Mouse (Mus musculus): Measurements from ENCODE around the gene Gm48551.

DNA sequence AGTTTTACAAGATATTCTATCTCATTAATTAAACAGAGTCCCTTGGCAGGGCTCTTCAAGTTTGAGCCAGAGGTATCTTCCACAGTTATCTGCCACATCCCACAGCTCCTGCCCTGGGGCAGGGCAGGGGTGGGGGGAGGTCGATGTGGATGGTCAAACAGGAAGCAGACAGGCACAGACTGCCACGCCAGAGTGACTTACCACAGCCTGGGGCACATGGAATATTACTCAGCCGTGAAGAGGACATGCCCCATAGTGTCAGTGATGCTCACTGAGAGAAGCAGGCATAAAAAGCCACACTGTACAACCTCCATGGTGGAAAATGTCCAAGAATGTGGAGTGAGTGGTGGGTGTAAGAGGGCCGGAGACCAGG, 39.1 kb upstream of the Gm48551 start:
- TF ChIP-seq CTCF (IDR thresholded peaks at IDR 0.05; ENCODE audit: low read depth, low read length) (no peak), POLR2A (IDR thresholded peaks at IDR 0.05; ENCODE audit: borderline replicate concordance, low read depth, low read length) (no peak)

Measured in bone marrow macrophage, adult 2 months (primary cell).